Mouse (Mus musculus): Measurements from ENCODE around the gene Midn. TPM values are rescaled to one million over a fixed set of nuclear protein-coding genes. Genes with fewer than 3 reads are reported as not detected.
A peak's percentile ranks its signal among the peaks of the same experiment; 100 is the strongest.

The Midn gene
- total RNA-seq, 2 experiments from 2014 or later = 112 to 128 TPM

GRCm38 (mm10) chr10:80168038-80168661, 20.1 kb downstream of the Midn start:
- DNase-seq (ENCODE audit: low spot score in 2 of 2) = peak; percentile 91 to 94

- DNase-seq (ENCODE audit: low spot score in 2 of 2) = no peak
Observed at GRCm38 (mm10) chr10:80169070-80169469, 21.0 kb downstream of the Midn start.

- DNase-seq (ENCODE audit: low spot score in 2 of 2) = no peak
Observed at GRCm38 (mm10) chr10:80169651-80170050, 21.6 kb downstream of the Midn start.

GRCm38 (mm10) chr10:80170052-80170451, 22.0 kb downstream of the Midn start:
- DNase-seq (ENCODE audit: low spot score in 2 of 2) = no peak

- DNase-seq (ENCODE audit: low spot score in 2 of 2) = no peak
Observed at GRCm38 (mm10) chr10:80170601-80171021, 22.5 kb downstream of the Midn start.

GRCm38 (mm10) chr10:80171252-80171651, 23.2 kb downstream of the Midn start:
- DNase-seq (ENCODE audit: low spot score in 2 of 2) = no peak

GRCm38 (mm10) chr10:80171760-80172526, 23.9 kb downstream of the Midn start:
- peak; percentile 13 to 55 for DNase-seq (ENCODE audit: low spot score in 2 of 2)

GRCm38 (mm10) chr10:80172527-80173292, 24.6 kb downstream of the Midn start, which contains the start of gene 1600002K03Rik:
TSS of gene 1600002K03Rik (plus strand) at chr10:80172944.
- DNase-seq (ENCODE audit: low spot score in 2 of 2) = peak; percentile 88 to 91

GRCm38 (mm10) chr10:80173358-80173757, 25.3 kb downstream of the Midn start:
- DNase-seq (ENCODE audit: low spot score in 2 of 2) = no peak

- no peak for DNase-seq (ENCODE audit: low spot score in 2 of 2)
Observed at GRCm38 (mm10) chr10:80173955-80174640, 26.0 kb downstream of the Midn start.

- peak in 1 of 2 experiments; percentile 44 for DNase-seq (ENCODE audit: low spot score in 2 of 2)
Observed at GRCm38 (mm10) chr10:80174705-80175104, 26.6 kb downstream of the Midn start.

- DNase-seq (ENCODE audit: low spot score in 2 of 2) = peak; percentile 59 to 67
Observed at GRCm38 (mm10) chr10:80175536-80176269, 27.6 kb downstream of the Midn start.

- DNase-seq (ENCODE audit: low spot score in 2 of 2) = no peak
Observed at GRCm38 (mm10) chr10:80176270-80176834, 28.3 kb downstream of the Midn start.

GRCm38 (mm10) chr10:80177441-80178279, 29.6 kb downstream of the Midn start:
- DNase-seq (ENCODE audit: low spot score in 2 of 2) = no peak

GRCm38 (mm10) chr10:80179068-80180051, 31.3 kb downstream of the Midn start, which contains the start of gene Efna2:
TSS of gene Efna2 (plus strand) at chr10:80179482.
- peak in 1 of 2 experiments; percentile 69 for DNase-seq (ENCODE audit: low spot score in 2 of 2)

GRCm38 (mm10) chr10:80180288-80180687, 32.2 kb downstream of the Midn start:
- DNase-seq (ENCODE audit: low spot score in 2 of 2) = no peak

GRCm38 (mm10) chr10:80180823-80181222, 32.8 kb downstream of the Midn start:
- DNase-seq (ENCODE audit: low spot score in 2 of 2) = no peak

GRCm38 (mm10) chr10:80182547-80182946, 34.5 kb downstream of the Midn start:
- DNase-seq (ENCODE audit: low spot score in 2 of 2) = no peak
